Mouse (Mus musculus): ENCODE results near the gene Gm21981. TPM values are rescaled to one million over a fixed set of nuclear protein-coding genes. Genes with fewer than 3 reads are reported as not detected.

Gene Gm21981
- polyA plus RNA-seq, 1 experiment from 2014 or later = 4.8 TPM

DNA sequence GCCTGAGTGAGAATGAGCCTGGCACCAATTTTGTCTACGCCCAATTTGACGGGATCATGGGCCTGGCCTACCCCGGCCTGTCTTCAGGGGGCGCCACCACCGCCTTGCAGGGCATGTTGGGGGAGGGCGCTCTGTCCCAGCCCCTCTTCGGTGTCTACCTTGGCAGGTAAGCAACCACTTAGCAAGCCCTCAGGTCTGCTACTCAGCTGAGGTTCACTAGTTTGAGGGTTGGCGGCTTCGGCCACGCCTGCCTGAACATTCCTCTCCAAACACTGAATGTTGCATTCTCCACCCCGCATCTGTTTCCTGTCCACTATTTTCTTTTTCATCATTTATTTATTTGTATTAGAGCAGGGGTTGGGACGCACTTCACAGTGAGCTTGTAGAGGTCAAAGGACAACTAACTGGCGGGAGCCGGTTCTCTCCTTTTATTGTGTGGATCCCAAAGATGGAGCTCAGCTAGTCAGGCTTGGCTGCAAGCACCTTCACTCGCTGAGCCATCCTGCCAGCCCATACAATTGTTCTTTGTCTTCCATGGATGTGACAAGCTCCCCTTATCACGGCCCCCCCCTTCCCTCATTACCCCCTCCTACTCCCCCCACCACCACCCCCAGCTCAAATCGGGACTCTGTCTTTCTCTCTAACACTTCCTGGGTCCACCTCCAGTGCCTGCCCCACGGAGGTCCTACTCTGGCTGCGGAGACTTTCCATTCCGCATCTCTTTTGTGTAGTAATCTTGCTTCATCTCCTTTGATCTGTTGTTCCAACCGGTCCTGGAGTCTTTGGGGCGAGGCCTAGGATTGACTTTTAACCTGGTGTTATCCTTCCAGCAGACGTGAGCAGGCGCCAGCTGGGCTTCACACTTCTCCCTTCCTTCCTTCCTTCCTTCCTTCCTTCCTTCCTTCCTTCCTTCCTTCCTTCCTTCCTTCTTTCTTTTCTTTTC lies 36.6 kb upstream of the Gm21981 start:
- no peak for ATAC-seq (ENCODE audit: low FRiP score)
- Histone ChIP-seq H3K9me3 (ENCODE audit: control insufficient read depth, low read length) (no peaks in the 10 kb centered on the region), H3K27ac (no peak overlapping the region), H3K9ac (no peak overlapping the region), H3K4me3 (replicated peaks; ENCODE audit: low read length) (no peak overlapping the region), H3K36me3 (replicated peaks; ENCODE audit: control insufficient read depth, insufficient read depth) (no peaks in the 10 kb centered on the region), H3K4me2 (replicated peaks) (no peak overlapping the region), H3K27me3 (ENCODE audit: control insufficient read depth, insufficient read depth, low read length) (no peaks in the 10 kb centered on the region), H3K4me1 (replicated peaks; ENCODE audit: control insufficient read depth, insufficient read depth, low read length) (no peaks in the 10 kb centered on the region)
- no peak for DNase-seq (ENCODE audit: low spot score)
- 51% methylated on average over 24 of the region's 24 CpGs for WGBS

DNA sequence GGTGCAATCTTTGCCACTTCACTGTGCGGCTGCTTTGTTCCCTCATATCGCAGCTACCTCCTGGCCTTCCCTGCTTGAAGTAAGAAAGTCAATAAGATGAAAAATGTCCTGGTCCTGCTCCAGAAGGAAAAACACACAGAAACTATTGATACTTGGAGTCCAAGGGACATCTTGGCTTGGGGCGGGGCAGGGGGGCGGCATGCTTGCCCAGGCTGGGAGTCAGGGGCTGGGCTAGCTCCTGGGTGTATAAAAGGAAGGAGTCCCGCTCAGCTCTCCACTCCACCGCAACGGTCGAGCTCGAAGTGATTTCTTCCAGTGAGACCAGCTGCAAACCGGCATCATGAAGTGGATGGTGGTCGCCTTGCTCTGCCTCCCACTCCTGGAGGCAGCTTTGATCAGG lies 32.3 kb upstream of the Gm21981 start, which contains the start of gene Pgc:
Gene Pgc (plus strand): TSS at position 277 of the 400 bp plus-strand sequence.
- DNase-seq (ENCODE audit: low spot score) = no peak
- WGBS = 80% methylated on average over 11 of the region's 11 CpGs
- Histone ChIP-seq H3K4me1 (replicated peaks; ENCODE audit: control insufficient read depth, insufficient read depth, low read length) (no peaks in the 10 kb centered on the region), H3K4me3 (replicated peaks; ENCODE audit: low read length) (no peak within 1 kb of the TSS), H3K36me3 (replicated peaks; ENCODE audit: control insufficient read depth, insufficient read depth) (no peaks in the 10 kb centered on the region), H3K4me2 (replicated peaks) (no peak within 1 kb of the TSS), H3K9ac (no peak within 1 kb of the TSS), H3K27ac (no peak within 1 kb of the TSS), H3K9me3 (ENCODE audit: control insufficient read depth, low read length) (no peaks in the 10 kb centered on the region), H3K27me3 (ENCODE audit: control insufficient read depth, insufficient read depth, low read length) (no peaks in the 10 kb centered on the region)
- no peak for ATAC-seq (ENCODE audit: low FRiP score)

DNA sequence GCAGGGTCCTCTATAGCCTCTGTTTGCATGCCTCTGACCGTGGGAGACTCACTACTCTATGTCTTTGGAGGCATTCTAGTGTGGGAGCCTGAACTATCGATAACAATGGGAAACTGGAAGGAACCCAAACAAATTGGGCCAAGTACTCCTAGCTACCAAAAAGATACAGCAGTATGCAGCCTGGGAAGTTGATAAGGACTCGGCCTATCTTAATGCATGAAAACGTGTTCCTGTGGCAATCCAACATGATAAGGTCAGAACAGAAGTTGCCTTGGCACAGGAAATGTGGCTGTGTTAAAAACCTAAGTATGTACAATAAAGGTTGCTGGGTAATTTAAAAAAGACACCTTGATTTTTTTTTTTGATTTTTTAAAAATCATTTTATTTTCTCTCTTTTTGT lies 26.9 kb upstream of the Gm21981 start:
- H3K36me3 ChIP-seq (replicated peaks; ENCODE audit: control insufficient read depth, insufficient read depth) = no peaks in the 10 kb centered on the region
- H3K9ac ChIP-seq = no peak overlapping the region
- WGBS = 85% methylated on average over 4 of the region's 4 CpGs
- no peak overlapping the region for H3K4me2 ChIP-seq (replicated peaks)
- no peaks in the 10 kb centered on the region for H3K27me3 ChIP-seq (ENCODE audit: control insufficient read depth, insufficient read depth, low read length)
- H3K27ac ChIP-seq = no peak overlapping the region
- no peak for ATAC-seq (ENCODE audit: low FRiP score)
- no peaks in the 10 kb centered on the region for H3K9me3 ChIP-seq (ENCODE audit: control insufficient read depth, low read length)
- no peak for DNase-seq (ENCODE audit: low spot score)
- H3K4me3 ChIP-seq (replicated peaks; ENCODE audit: low read length) = no peak overlapping the region
- no peaks in the 10 kb centered on the region for H3K4me1 ChIP-seq (replicated peaks; ENCODE audit: control insufficient read depth, insufficient read depth, low read length)

DNA sequence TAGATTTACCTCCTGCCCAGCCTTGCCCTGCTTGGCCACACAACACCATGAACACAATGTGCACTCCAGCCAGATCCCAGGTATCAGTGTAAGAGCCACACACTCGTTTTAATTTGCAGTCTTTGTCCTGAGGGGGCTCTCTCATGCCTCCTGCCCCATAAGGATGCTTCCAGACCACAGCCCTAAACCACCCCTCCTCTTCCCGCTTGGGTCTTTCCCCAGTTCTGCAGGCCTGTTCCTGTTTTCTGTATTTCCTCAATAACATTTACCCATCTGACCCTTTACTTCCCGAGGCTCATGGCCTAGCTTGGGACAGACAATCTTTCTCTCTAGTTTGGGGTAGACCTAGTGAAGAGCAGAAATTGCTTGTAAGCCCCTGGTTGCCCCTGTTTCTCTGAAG lies 20.8 kb upstream of the Gm21981 start:
- Histone ChIP-seq H3K9me3 (ENCODE audit: control insufficient read depth, low read length) (no peaks in the 10 kb centered on the region), H3K4me2 (replicated peaks) (no peak overlapping the region), H3K27ac (no peak overlapping the region), H3K27me3 (ENCODE audit: control insufficient read depth, insufficient read depth, low read length) (no peaks in the 10 kb centered on the region), H3K4me3 (replicated peaks; ENCODE audit: low read length) (no peak overlapping the region), H3K4me1 (replicated peaks; ENCODE audit: control insufficient read depth, insufficient read depth, low read length) (no peaks in the 10 kb centered on the region), H3K9ac (no peak overlapping the region), H3K36me3 (replicated peaks; ENCODE audit: control insufficient read depth, insufficient read depth) (no peaks in the 10 kb centered on the region)
- 67% methylated on average over 3 of the region's 3 CpGs for WGBS
- ATAC-seq (ENCODE audit: low FRiP score) (no peak), DNase-seq (ENCODE audit: low spot score) (no peak)

DNA sequence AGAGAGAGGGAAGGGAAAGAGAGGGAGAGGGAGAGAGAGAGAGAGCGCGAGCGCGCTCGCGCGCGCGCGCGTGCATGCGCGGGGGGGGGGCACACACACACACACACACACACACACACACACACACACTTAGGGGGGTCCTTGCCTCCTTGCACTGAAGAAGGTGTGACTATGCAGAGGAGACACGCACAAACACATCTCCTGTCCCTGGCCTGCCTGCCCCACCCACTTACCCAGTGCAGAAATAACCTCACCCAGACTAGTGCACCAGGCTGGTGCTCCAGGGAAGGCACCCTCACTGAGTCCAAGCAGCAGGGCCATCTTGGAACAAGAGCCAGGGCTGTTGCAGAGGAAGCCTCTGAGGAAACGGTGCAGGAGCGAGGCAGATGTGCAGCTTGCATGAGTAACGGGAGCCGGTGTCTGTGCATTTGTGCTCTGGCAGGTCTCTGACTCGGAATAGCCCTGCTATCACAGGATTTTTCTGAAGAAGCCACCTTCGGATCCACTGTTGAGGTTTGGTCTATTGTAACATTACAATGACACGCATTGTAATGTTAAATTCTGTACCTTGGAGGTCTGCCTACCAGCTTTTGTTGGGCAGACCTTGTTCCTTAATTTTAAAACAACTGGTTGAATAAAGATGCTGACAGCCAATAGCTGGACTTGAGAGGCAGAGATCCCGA lies 18.8 kb upstream of the Gm21981 start:
- Histone ChIP-seq H3K27me3 (ENCODE audit: control insufficient read depth, insufficient read depth, low read length) (no peaks in the 10 kb centered on the region), H3K4me1 (replicated peaks; ENCODE audit: control insufficient read depth, insufficient read depth, low read length) (no peaks in the 10 kb centered on the region), H3K9me3 (ENCODE audit: control insufficient read depth, low read length) (no peaks in the 10 kb centered on the region), H3K27ac (no peak overlapping the region), H3K9ac (0 out of 2 replicates have a peak overlapping the region, but pooled peaks have one; percentile 36), H3K4me2 (replicated peaks) (no peak overlapping the region; the same call in 1 of the 2 replicates), H3K36me3 (replicated peaks; ENCODE audit: control insufficient read depth, insufficient read depth) (no peaks in the 10 kb centered on the region), H3K4me3 (replicated peaks; ENCODE audit: low read length) (peak overlapping the region; percentile 8; the same call in 1 of the 2 replicates)
- no peak for DNase-seq (ENCODE audit: low spot score)
- ATAC-seq (ENCODE audit: low FRiP score) = no peak
- WGBS = 47% methylated on average over 20 of the region's 22 CpGs

DNA sequence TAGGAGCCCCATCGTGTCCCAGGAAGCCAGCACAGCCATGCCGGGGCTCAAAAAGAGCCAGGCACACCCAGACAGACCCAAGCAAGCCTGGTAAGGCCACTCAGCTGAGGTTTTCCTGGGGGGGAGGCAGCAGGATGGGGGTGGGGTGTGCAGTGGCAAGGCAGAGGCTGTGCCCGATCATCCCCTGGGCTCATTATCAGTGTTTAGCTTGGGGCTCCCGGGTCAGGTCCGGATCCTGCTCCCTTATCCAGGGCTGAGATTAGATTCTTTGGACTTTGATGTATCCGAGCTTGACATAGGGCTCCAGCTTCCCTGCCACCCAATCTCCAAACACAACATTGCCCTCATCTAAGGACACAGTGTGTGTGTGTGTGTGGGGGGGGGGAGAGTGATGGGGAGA lies 17.6 kb upstream of the Gm21981 start:
- Histone ChIP-seq H3K9me3 (ENCODE audit: control insufficient read depth, low read length) (no peaks in the 10 kb centered on the region), H3K4me3 (replicated peaks; ENCODE audit: low read length) (no peak overlapping the region), H3K4me2 (replicated peaks) (no peak overlapping the region), H3K9ac (no peak overlapping the region), H3K4me1 (replicated peaks; ENCODE audit: control insufficient read depth, insufficient read depth, low read length) (no peaks in the 10 kb centered on the region), H3K36me3 (replicated peaks; ENCODE audit: control insufficient read depth, insufficient read depth) (no peaks in the 10 kb centered on the region), H3K27ac (no peak overlapping the region), H3K27me3 (ENCODE audit: control insufficient read depth, insufficient read depth, low read length) (no peaks in the 10 kb centered on the region)
- DNase-seq (ENCODE audit: low spot score) (no peak), ATAC-seq (ENCODE audit: low FRiP score) (no peak)
- WGBS = 84% methylated on average over 6 of the region's 6 CpGs

DNA sequence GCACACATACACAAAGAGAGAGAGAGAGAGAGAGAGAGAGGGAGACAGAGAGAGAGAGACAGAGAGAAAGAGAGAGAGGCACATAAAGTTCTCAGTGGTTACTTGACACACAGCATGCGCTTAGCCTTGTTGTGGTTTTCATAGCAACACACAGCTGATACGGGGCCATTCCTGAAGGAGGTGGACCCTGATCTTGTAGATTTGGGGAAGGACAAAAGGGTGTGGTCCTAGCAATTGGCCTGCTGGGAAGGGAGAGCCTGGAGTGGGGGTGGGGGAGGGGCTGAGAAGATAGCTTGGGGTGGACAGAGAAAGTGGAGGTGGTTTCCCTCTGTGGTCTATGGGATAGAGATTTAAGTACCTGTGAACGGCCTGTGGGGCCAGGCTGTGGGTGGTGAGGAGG lies 15.8 kb upstream of the Gm21981 start:
- H3K9me3 ChIP-seq (ENCODE audit: control insufficient read depth, low read length) = no peaks in the 10 kb centered on the region
- H3K4me2 ChIP-seq (replicated peaks) = no peak overlapping the region
- H3K27ac ChIP-seq = no peak overlapping the region
- no peak overlapping the region for H3K4me3 ChIP-seq (replicated peaks; ENCODE audit: low read length)
- H3K4me1 ChIP-seq (replicated peaks; ENCODE audit: control insufficient read depth, insufficient read depth, low read length) = no peaks in the 10 kb centered on the region
- no peak for DNase-seq (ENCODE audit: low spot score)
- ATAC-seq (ENCODE audit: low FRiP score) = no peak
- WGBS = 86% methylated on average over 3 of the region's 3 CpGs
- H3K36me3 ChIP-seq (replicated peaks; ENCODE audit: control insufficient read depth, insufficient read depth) = no peaks in the 10 kb centered on the region
- no peak overlapping the region for H3K9ac ChIP-seq
- no peaks in the 10 kb centered on the region for H3K27me3 ChIP-seq (ENCODE audit: control insufficient read depth, insufficient read depth, low read length)

DNA sequence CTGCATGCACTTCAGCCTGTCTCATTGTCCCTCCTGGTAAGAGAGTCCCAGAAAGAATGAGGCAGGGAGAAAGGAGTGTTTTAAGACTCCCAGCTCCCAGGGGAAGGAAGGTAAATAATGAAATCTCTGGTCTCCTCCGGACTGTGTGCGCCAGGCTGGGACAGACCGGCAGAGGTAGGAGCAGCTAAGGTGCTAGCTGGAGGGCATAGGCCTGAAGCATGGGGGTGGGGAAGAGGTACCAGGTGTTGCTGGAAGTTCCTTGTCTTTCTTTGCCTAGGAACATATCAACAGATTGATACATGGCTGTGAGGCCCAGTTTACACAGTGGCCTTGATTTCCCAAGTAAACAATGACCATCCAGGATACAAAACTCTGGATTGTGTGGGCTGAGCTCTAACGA lies 14.7 kb upstream of the Gm21981 start:
- H3K36me3 ChIP-seq (replicated peaks; ENCODE audit: control insufficient read depth, insufficient read depth) = peaks cover 8% of the 10 kb centered on the region
- DNase-seq (ENCODE audit: low spot score) = no peak
- no peak overlapping the region for H3K4me2 ChIP-seq (replicated peaks)
- no peaks in the 10 kb centered on the region for H3K4me1 ChIP-seq (replicated peaks; ENCODE audit: control insufficient read depth, insufficient read depth, low read length)
- no peak for ATAC-seq (ENCODE audit: low FRiP score)
- no peak overlapping the region for H3K27ac ChIP-seq
- H3K27me3 ChIP-seq (ENCODE audit: control insufficient read depth, insufficient read depth, low read length) = no peaks in the 10 kb centered on the region
- H3K9ac ChIP-seq = no peak overlapping the region
- WGBS = 78% methylated on average over 4 of the region's 4 CpGs
- H3K9me3 ChIP-seq (ENCODE audit: control insufficient read depth, low read length) = no peaks in the 10 kb centered on the region
- no peak overlapping the region for H3K4me3 ChIP-seq (replicated peaks; ENCODE audit: low read length)

DNA sequence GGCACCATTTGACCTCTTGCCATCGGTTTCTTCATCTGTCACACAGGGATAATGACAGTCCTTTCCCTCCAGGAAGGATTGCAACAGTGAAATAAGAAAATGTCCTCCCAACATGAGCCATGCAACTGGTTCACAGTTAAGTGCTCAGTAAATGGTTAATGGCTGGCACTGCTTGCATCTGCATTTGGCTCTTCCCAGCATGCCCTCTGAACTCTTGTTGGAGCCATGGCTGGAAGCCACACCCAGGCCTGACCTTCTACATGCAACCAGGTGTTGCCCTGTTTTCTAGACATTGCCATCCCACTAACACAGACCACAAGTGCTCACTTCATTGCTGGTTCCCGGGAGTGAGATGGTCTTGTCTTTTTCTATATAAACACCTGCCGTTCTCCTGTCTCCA lies 13.7 kb upstream of the Gm21981 start:
- Histone ChIP-seq H3K9me3 (ENCODE audit: control insufficient read depth, low read length) (no peaks in the 10 kb centered on the region), H3K27me3 (ENCODE audit: control insufficient read depth, insufficient read depth, low read length) (no peaks in the 10 kb centered on the region), H3K27ac (no peak overlapping the region), H3K9ac (no peak overlapping the region), H3K4me3 (replicated peaks; ENCODE audit: low read length) (no peak overlapping the region), H3K4me1 (replicated peaks; ENCODE audit: control insufficient read depth, insufficient read depth, low read length) (no peaks in the 10 kb centered on the region), H3K4me2 (replicated peaks) (no peak overlapping the region), H3K36me3 (replicated peaks; ENCODE audit: control insufficient read depth, insufficient read depth) (peaks cover 13% of the 10 kb centered on the region)
- DNase-seq (ENCODE audit: low spot score) (no peak), ATAC-seq (ENCODE audit: low FRiP score) (no peak)
- WGBS = 88% methylated on average over 3 of the region's 3 CpGs

Data from hindbrain, embryonic 14.5 days (tissue).